Mouse (Mus musculus) 3T3-L1 (cell line): ENCODE results near the gene Dchs1.

Experiments
- DNase-seq: peaks from one replicate; pipeline ENCODE4 v3.0.0-alpha.2; 2015; ENCODE audit warnings: low read depth, low spot score

The Dchs1 gene

DNA sequence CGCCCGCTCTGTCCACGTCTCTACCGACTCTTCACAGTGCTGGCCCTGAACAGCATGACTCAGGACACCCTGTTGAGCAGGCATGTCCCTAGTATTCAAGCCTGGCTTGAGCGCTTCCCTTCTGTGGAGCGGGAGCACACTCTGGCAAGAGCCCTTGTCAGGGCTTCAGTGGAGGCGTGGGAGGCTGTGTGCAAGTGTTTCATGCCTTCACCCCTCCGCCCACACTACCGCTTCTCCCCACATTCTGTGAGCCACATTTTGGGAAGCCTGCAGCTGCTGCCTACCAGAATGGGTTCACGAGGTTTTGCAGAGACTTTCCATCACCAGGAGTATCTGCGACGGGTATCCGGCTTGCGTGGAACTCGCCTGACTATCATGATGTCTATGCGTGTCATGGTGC is 84.3 kb downstream of the Dchs1 start:
- DNase-seq = no peak
